Mouse (Mus musculus): ENCODE results near the gene Vwf. TPM values are rescaled to one million over a fixed set of nuclear protein-coding genes. Genes with fewer than 3 reads are reported as not detected.

The Vwf gene
- polyA plus RNA-seq, 1 experiment from 2014 or later, result 42.4 TPM

DNA sequence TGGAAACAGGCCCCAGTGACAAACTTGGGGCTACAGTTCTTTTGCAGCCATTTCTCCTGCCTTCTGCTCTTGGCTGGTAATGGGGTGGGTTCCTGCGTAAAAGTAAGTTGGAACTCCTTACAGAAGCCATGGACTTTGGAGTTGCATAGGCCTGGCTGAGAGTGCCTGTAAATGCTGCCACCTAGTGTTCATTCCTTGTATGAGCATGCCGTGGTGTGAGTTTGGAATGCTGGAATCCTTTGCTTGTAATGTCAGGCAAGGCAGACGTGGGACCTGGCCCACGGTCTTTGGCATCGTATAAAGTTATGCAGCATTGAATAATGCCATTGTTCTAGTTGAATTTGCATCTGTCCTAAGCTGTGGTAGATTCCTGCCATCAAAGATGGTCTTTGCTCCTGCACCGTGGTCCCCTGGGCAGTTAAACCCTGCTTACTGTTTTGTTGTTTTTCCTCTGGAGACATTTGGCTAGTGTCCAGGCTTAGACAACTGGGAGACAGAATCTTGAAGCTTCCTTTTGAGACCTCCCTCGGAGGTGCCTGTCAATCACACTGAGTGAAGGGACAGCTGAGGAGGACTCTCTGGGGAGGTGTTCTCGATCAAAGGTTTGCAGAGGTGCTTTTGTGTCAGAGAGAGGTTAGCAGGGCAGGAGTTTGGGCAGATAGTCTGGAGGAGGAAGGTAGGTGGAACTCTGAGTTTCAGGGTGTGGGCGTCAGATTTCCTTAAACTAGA, 58.1 kb downstream of the Vwf start:
- WGBS, result 18% methylated on average over 9 of the region's 9 CpGs
- no peaks in the 10 kb centered on the region for H3K27me3 ChIP-seq (replicated peaks; ENCODE audit: insufficient read depth, low read length)
- H3K4me3 ChIP-seq (ENCODE audit: low read depth, low read length), result no peak overlapping the region
- DNase-seq (ENCODE audit: low spot score) (peak; percentile 87), ATAC-seq (peak; percentile 46)
- TF ChIP-seq EP300 (IDR thresholded peaks at IDR 0.05) (no peak), CTCF (IDR thresholded peaks at IDR 0.05) (peak; percentile 99)
- H3K4me1 ChIP-seq (ENCODE audit: insufficient read depth, low read depth, low read length), result peaks cover 5% of the 10 kb centered on the region; the same call in 1 of the 2 replicates
- no peak overlapping the region for H3K9ac ChIP-seq (replicated peaks; ENCODE audit: low read depth)
- H3K36me3 ChIP-seq (ENCODE audit: insufficient read depth, low read length), result no peaks in the 10 kb centered on the region
- no peak overlapping the region for H3K4me2 ChIP-seq (replicated peaks; ENCODE audit: low read depth, low read length)
- no peaks in the 10 kb centered on the region for H3K9me3 ChIP-seq (ENCODE audit: low read length)
- H3K27ac ChIP-seq (ENCODE audit: low read length), result no peak overlapping the region

GRCm38 (mm10) chr6:125609025-125609424, 62.5 kb downstream of the Vwf start:
- Histone ChIP-seq H3K27ac (ENCODE audit: low read length) (no peak overlapping the region), H3K4me1 (ENCODE audit: insufficient read depth, low read depth, low read length) (no peaks in the 10 kb centered on the region; the same call in 1 of the 2 replicates), H3K27me3 (replicated peaks; ENCODE audit: insufficient read depth, low read length) (no peaks in the 10 kb centered on the region), H3K36me3 (ENCODE audit: insufficient read depth, low read length) (no peaks in the 10 kb centered on the region), H3K4me3 (ENCODE audit: low read depth, low read length) (no peak overlapping the region), H3K4me2 (replicated peaks; ENCODE audit: low read depth, low read length) (no peak overlapping the region), H3K9ac (replicated peaks; ENCODE audit: low read depth) (no peak overlapping the region), H3K9me3 (ENCODE audit: low read length) (no peaks in the 10 kb centered on the region)
- DNase-seq (ENCODE audit: low spot score) (no peak), ATAC-seq (no peak)
- WGBS, result 64% methylated on average over 6 of the region's 6 CpGs
- TF ChIP-seq CTCF (IDR thresholded peaks at IDR 0.05), result peak; percentile 35
- TF ChIP-seq EP300 (IDR thresholded peaks at IDR 0.05), result no peak

DNA sequence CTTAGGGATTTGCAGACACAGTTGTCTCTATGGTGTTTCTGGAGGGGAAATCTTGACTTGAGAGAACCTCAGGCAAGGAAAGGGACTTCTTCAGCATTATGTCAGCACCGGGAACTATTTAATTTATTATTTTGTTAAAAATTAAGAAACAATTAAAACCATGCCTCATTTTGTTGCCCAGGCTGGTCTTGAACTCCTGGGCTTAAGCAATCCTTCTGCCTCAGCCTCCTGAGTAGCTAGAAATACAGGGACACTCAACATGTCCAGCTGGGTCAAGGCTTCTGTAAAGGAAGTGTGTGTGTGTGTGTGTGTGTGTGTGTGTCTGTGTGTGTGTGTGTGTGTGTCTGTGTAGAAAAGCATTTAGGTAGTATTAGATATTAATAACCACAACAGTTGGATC, 71.3 kb downstream of the Vwf start:
- WGBS, result 93% methylated on average over 1 of the region's 1 CpGs
- no peaks in the 10 kb centered on the region for H3K27me3 ChIP-seq (replicated peaks; ENCODE audit: insufficient read depth, low read length)
- TF ChIP-seq CTCF (IDR thresholded peaks at IDR 0.05), result no peak
- no peaks in the 10 kb centered on the region for H3K36me3 ChIP-seq (ENCODE audit: insufficient read depth, low read length)
- ATAC-seq (no peak), DNase-seq (ENCODE audit: low spot score) (no peak)
- H3K9me3 ChIP-seq (ENCODE audit: low read length), result no peaks in the 10 kb centered on the region
- no peak overlapping the region for H3K27ac ChIP-seq (ENCODE audit: low read length)
- no peak overlapping the region for H3K4me3 ChIP-seq (ENCODE audit: low read depth, low read length)
- H3K9ac ChIP-seq (replicated peaks; ENCODE audit: low read depth), result no peak overlapping the region
- no peak overlapping the region for H3K4me2 ChIP-seq (replicated peaks; ENCODE audit: low read depth, low read length)
- H3K4me1 ChIP-seq (ENCODE audit: insufficient read depth, low read depth, low read length), result no peaks in the 10 kb centered on the region

DNA sequence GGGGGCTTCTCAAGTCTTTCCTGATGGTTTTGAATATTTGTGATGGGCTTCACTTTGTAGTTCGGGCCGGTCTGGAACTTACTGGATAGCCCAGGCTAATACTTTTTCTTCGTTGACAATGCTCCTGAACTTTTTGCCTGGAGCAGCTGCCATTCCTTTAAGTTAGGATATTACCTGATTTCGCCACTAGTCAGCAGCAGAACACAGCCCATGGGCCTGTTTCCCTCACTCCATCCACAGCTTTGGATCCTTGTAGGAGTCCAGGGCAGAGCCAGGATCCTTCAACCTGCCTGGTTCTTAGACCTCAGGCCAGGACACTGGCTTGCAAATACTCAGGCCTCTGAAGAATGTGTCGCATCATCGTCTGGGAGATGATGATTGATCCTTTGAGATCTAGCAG, 74.2 kb downstream of the Vwf start:
- no peaks in the 10 kb centered on the region for H3K9me3 ChIP-seq (ENCODE audit: low read length)
- TF ChIP-seq EP300 (IDR thresholded peaks at IDR 0.05) (no peak), CTCF (IDR thresholded peaks at IDR 0.05) (peak; percentile 83)
- no peak overlapping the region for H3K4me2 ChIP-seq (replicated peaks; ENCODE audit: low read depth, low read length)
- ATAC-seq, result no peak
- H3K9ac ChIP-seq (replicated peaks; ENCODE audit: low read depth), result no peak overlapping the region
- H3K27ac ChIP-seq (ENCODE audit: low read length), result no peak overlapping the region
- peak; percentile 72 for DNase-seq (ENCODE audit: low spot score)
- no peak overlapping the region for H3K4me3 ChIP-seq (ENCODE audit: low read depth, low read length)
- no peaks in the 10 kb centered on the region for H3K36me3 ChIP-seq (ENCODE audit: insufficient read depth, low read length)
- H3K27me3 ChIP-seq (replicated peaks; ENCODE audit: insufficient read depth, low read length), result no peaks in the 10 kb centered on the region
- 34% methylated on average over 6 of the region's 6 CpGs for WGBS
- no peaks in the 10 kb centered on the region for H3K4me1 ChIP-seq (ENCODE audit: insufficient read depth, low read depth, low read length)

DNA sequence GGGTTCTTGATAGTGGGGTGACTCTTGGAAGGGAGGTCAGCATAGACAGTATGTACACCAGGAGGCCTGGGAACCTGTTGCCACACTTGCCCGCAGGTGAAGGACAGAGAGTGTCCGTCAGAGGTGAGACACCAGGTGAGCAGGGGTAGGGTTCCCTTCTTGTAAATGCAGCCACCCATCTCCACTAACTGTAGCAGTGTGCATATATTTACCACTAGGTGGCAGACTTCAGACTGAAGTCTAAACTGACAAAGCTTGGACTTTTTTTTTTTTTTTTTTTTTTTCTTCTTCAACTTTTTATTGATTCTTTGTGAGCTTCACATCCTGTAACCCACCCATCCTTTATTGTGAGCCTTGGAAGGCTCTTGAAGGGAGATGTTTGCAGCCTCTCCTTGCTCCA, 75.9 kb downstream of the Vwf start:
- H3K9me3 ChIP-seq (ENCODE audit: low read length), result no peaks in the 10 kb centered on the region
- no peaks in the 10 kb centered on the region for H3K36me3 ChIP-seq (ENCODE audit: insufficient read depth, low read length)
- 41% methylated on average over 2 of the region's 2 CpGs for WGBS
- peak; percentile 72 for TF ChIP-seq CTCF (IDR thresholded peaks at IDR 0.05)
- TF ChIP-seq EP300 (IDR thresholded peaks at IDR 0.05), result no peak
- H3K27me3 ChIP-seq (replicated peaks; ENCODE audit: insufficient read depth, low read length), result no peaks in the 10 kb centered on the region
- DNase-seq (ENCODE audit: low spot score) (peak; percentile 72), ATAC-seq (no peak)
- H3K4me1 ChIP-seq (ENCODE audit: insufficient read depth, low read depth, low read length), result no peaks in the 10 kb centered on the region
- no peak overlapping the region for H3K27ac ChIP-seq (ENCODE audit: low read length)
- no peak overlapping the region for H3K9ac ChIP-seq (replicated peaks; ENCODE audit: low read depth)
- no peak overlapping the region for H3K4me3 ChIP-seq (ENCODE audit: low read depth, low read length)
- H3K4me2 ChIP-seq (replicated peaks; ENCODE audit: low read depth, low read length), result no peak overlapping the region

DNA sequence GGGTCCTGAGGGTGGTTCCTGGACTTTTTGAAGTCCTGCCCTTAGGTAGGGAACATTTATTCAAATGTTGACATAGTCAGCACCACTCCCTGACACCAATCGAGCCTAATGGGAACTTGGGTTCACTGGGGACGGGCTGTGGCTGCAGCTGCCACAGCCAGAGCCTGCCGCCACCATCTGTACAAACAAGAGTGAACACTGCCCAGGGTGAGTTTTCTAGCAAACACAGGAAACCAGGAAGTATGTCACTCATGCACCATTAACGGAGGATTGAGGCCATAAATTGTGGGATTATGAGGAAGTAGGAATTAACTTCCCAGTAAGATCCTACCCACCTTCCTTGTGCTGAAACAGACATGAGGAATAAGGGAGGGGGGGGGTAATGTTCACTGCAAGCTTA, 93.9 kb downstream of the Vwf start:
- no peaks in the 10 kb centered on the region for H3K27me3 ChIP-seq (replicated peaks; ENCODE audit: insufficient read depth, low read length)
- TF ChIP-seq CTCF (IDR thresholded peaks at IDR 0.05), result no peak
- TF ChIP-seq EP300 (IDR thresholded peaks at IDR 0.05), result no peak
- no peak overlapping the region for H3K4me3 ChIP-seq (ENCODE audit: low read depth, low read length)
- H3K27ac ChIP-seq (ENCODE audit: low read length), result no peak overlapping the region
- no peaks in the 10 kb centered on the region for H3K9me3 ChIP-seq (ENCODE audit: low read length)
- H3K4me1 ChIP-seq (ENCODE audit: insufficient read depth, low read depth, low read length), result no peaks in the 10 kb centered on the region
- H3K9ac ChIP-seq (replicated peaks; ENCODE audit: low read depth), result no peak overlapping the region
- DNase-seq (ENCODE audit: low spot score), result no peak
- no peak overlapping the region for H3K4me2 ChIP-seq (replicated peaks; ENCODE audit: low read depth, low read length)
- no peaks in the 10 kb centered on the region for H3K36me3 ChIP-seq (ENCODE audit: insufficient read depth, low read length)
- ATAC-seq, result no peak
- 48% methylated on average over 4 of the region's 4 CpGs for WGBS

Data from lung, postnatal 0 days (tissue).